25 mouse cellular contexts compared by ENCODE assay signal in the genomic region with DNA sequence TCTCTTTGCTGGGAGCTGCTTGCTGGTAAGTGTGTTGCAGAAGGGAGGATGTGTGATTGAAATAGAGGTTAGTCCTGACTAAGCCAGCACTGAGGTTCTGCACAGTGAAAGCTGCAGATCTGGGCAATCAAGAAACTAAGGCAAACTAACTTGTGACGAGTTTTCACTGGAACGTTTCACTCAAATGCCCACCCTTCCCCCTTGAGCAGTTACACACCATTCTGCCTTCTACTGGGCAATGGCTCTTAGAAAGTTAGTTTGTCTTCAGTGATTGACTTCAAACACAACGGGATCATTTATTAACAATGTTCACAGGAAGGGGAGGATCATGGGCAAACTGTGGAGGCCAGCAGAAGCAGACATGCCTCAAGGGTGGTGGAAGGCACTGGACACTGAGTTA. TPM values are rescaled to one million over a fixed set of nuclear protein-coding genes. Genes with fewer than 3 reads are reported as not detected.
"Had no signal": no experiment of that assay in that cellular context is flagged by ENCODE, and none has a peak within 500 bp of the region (broad histone marks: within the 10 kb centered on the region; RNA-seq: fewer than 3 reads in every experiment).

No protein-coding gene starts in this region.

- H3K4me1 ChIP-seq: midbrain, embryonic 10.5 days; midbrain, embryonic 12.5 days; neural tube, embryonic 13.5 days; neural tube, embryonic 15.5 days had no signal

- H3K9me3 ChIP-seq: midbrain, embryonic 10.5 days; midbrain, embryonic 12.5 days; neural tube, embryonic 13.5 days; neural tube, embryonic 15.5 days had no signal

- H3K27ac ChIP-seq: midbrain, embryonic 10.5 days; midbrain, embryonic 12.5 days; neural tube, embryonic 13.5 days; neural tube, embryonic 15.5 days had no signal

- H3K4me3 ChIP-seq: midbrain, embryonic 10.5 days; midbrain, embryonic 12.5 days; myocyte; neural tube, embryonic 13.5 days; neural tube, embryonic 15.5 days had no signal

- DNase-seq: lung, adult 18-20 months; lung, embryonic 14.5 days; lung, postnatal 10 days; lung, postnatal 4 days; midbrain, embryonic 14.5 days; retina, postnatal 1 day; right cerebral cortex, adult 18-20 months; right cerebral cortex, postnatal 25 days; right cerebral cortex, postnatal 4 days; spleen, adult 18-20 months; thymus, adult 18-20 months; thymus, postnatal 14 days; thymus, postnatal 36 days had no signal

- H3K4me2 ChIP-seq: lung, embryonic 14.5 days; midbrain, embryonic 12.5 days; neural tube, embryonic 13.5 days; neural tube, embryonic 15.5 days had no signal

- H3K27me3 ChIP-seq: midbrain, embryonic 12.5 days; neural tube, embryonic 13.5 days; neural tube, embryonic 15.5 days had no signal

- H3K9ac ChIP-seq: lung, embryonic 14.5 days; midbrain, embryonic 12.5 days; neural tube, embryonic 13.5 days; neural tube, embryonic 15.5 days had no signal

- ATAC-seq: midbrain, embryonic 16.5 days had no signal

- H3K36me3 ChIP-seq: midbrain, embryonic 10.5 days; midbrain, embryonic 12.5 days; neural tube, embryonic 13.5 days; neural tube, embryonic 15.5 days had no signal

RNA-seq across cellular contexts. Expression of a gene that starts 0.9 kb away (rescaled TPM):
- polyA plus RNA-seq: lung, embryonic 14.5 days; lung, embryonic 16.5 days; midbrain, embryonic 10.5 days; midbrain, embryonic 12.5 days; midbrain, embryonic 14.5 days; midbrain, embryonic 16.5 days; myocyte; neural tube, embryonic 11.5 days; neural tube, embryonic 13.5 days; neural tube, embryonic 15.5 days; small intestine, adult 2 months; stomach, embryonic 14.5 days; stomach, embryonic 16.5 days; thymus, postnatal 0 days had no signal

RNA-seq across cellular contexts. Expression of a gene that starts 16.7 kb away (rescaled TPM):
- polyA plus RNA-seq: lung, embryonic 14.5 days; lung, embryonic 16.5 days; midbrain, embryonic 10.5 days; midbrain, embryonic 12.5 days; midbrain, embryonic 14.5 days; midbrain, embryonic 16.5 days; myocyte; neural tube, embryonic 11.5 days; neural tube, embryonic 13.5 days; neural tube, embryonic 15.5 days; small intestine, adult 2 months; stomach, embryonic 14.5 days; stomach, embryonic 16.5 days; thymus, postnatal 0 days had no signal

RNA-seq across cellular contexts. Expression of a gene that starts 29.0 kb away (rescaled TPM):
- polyA plus RNA-seq: lung, embryonic 14.5 days; lung, embryonic 16.5 days; midbrain, embryonic 10.5 days; midbrain, embryonic 12.5 days; midbrain, embryonic 14.5 days; midbrain, embryonic 16.5 days; neural tube, embryonic 11.5 days; neural tube, embryonic 13.5 days; neural tube, embryonic 15.5 days; small intestine, adult 2 months; stomach, embryonic 14.5 days; stomach, embryonic 16.5 days; thymus, postnatal 0 days had no signal

RNA-seq across cellular contexts. Expression of a gene that starts 48.6 kb away (rescaled TPM):
- polyA plus RNA-seq: lung, embryonic 14.5 days; lung, embryonic 16.5 days; midbrain, embryonic 10.5 days; midbrain, embryonic 12.5 days; midbrain, embryonic 14.5 days; midbrain, embryonic 16.5 days; myocyte; neural tube, embryonic 11.5 days; neural tube, embryonic 15.5 days; small intestine, adult 2 months; stomach, embryonic 14.5 days; stomach, embryonic 16.5 days; thymus, postnatal 0 days had no signal
